Mouse (Mus musculus) stomach, embryonic 14.5 days (tissue): ENCODE data around the gene Mutyh. TPM values are rescaled to one million over a fixed set of nuclear protein-coding genes. Genes with fewer than 3 reads are reported as not detected.

Experiments
- ATAC-seq: fragments of 200-750 bp; cut with Nextera tagmentation; 2 replicates; pipeline ENCODE4 v1.8.0; 2017; ENCODE audit warnings: low read depth, moderate TSS enrichment; ENCODE audit not compliant: insufficient number of reproducible peaks, insufficient read depth, low FRiP score
- H3K27ac ChIP-seq: fragments of 300-500 bp; sonication (generic); 2 replicates; pipeline ENCODE4 v1.5.1; 2014; ENCODE audit warnings: mild to moderate bottlenecking, low read length, moderate library complexity, mixed read lengths
- H3K27me3 ChIP-seq: fragments of 300-500 bp; sonication (generic); 2 replicates; pipeline ENCODE4 v1.6.1; 2014; ENCODE audit warnings: low read length, control low read depth, mixed read lengths; ENCODE audit not compliant: control insufficient read depth, insufficient read depth
- H3K36me3 ChIP-seq: fragments of 300-500 bp; sonication (generic); 2 replicates; pipeline ENCODE4 v1.6.1; 2014; ENCODE audit warnings: mild to moderate bottlenecking, control low read depth, low read length, moderate library complexity, mixed read lengths; ENCODE audit not compliant: control insufficient read depth, insufficient read depth
- H3K4me1 ChIP-seq: fragments of 300-500 bp; sonication (generic); 2 replicates; pipeline ENCODE4 v1.6.1; 2014; ENCODE audit warnings: low read length, control low read depth, mixed read lengths; ENCODE audit not compliant: control insufficient read depth, insufficient read depth
- H3K4me2 ChIP-seq: fragments of 300-500 bp; sonication (generic); replicated peaks from 2 replicates; pipeline ENCODE4 v1.6.1; 2014; ENCODE audit warnings: low read depth, low read length, control low read depth
- H3K4me3 ChIP-seq: fragments of 300-500 bp; sonication (generic); 2 replicates; pipeline ENCODE4 v1.5.1; 2014; ENCODE audit warnings: low read depth, low read length, control low read depth
- H3K9ac ChIP-seq: fragments of 300-500 bp; sonication (generic); replicated peaks from 2 replicates; pipeline ENCODE4 v1.6.1; 2014; ENCODE audit warnings: low read depth, mild to moderate bottlenecking, control low read depth, low read length, moderate library complexity, mixed read lengths
- H3K9me3 ChIP-seq: fragments of 300-500 bp; sonication (generic); 2 replicates; pipeline ENCODE4 v1.6.1; 2016; ENCODE audit warnings: low read depth, low read length, control low read depth; ENCODE audit not compliant: control insufficient read depth
- WGBS: fragments of 180-500 bp; shearing (Covaris S2); extraction: QIAGEN DNeasy Blood & Tissue Kit; methylation state at CpG from one replicate; pipeline ENCODE4 v1.1.7; 2014; 5-methylcytosine and 5-hydroxymethylcytosine counted together
- polyA plus RNA-seq: library from polyadenylated mRNA; unstranded; fragments of >200 nt; fragmentation: Nextera tagmentation; extraction: Ambion mirVana; gene quantifications from 2 replicates; pipeline ENCODE4 v1.2.1, GENCODE M21; 2014

Gene Mutyh
- polyA plus RNA-seq, 1 experiment from 2014 or later = 16.6 TPM

GRCm38 (mm10) chr4:116857203-116857602, 49.7 kb downstream of the Mutyh start:
- ATAC-seq = no peak
- WGBS = 90% methylated on average over 10 of the region's 10 CpGs

GRCm38 (mm10) chr4:116859711-116860110, 52.2 kb downstream of the Mutyh start:
- Histone ChIP-seq H3K4me2 (no peak overlapping the region), H3K27ac (no peak overlapping the region), H3K9me3 (no peaks in the 10 kb centered on the region), H3K9ac (no peak overlapping the region), H3K36me3 (no peaks in the 10 kb centered on the region), H3K4me3 (no peak overlapping the region), H3K27me3 (no peaks in the 10 kb centered on the region), H3K4me1 (no peaks in the 10 kb centered on the region)
- WGBS = 63% methylated on average over 5 of the region's 5 CpGs
- ATAC-seq = no peak

More at GRCm38 (mm10) chr4:116857203-116857602, 49.7 kb downstream of the Mutyh start:
- H3K27me3 ChIP-seq = no peaks in the 10 kb centered on the region
- no peaks in the 10 kb centered on the region for H3K9me3 ChIP-seq
- H3K9ac ChIP-seq = no peak overlapping the region
- no peak overlapping the region for H3K27ac ChIP-seq
- no peaks in the 10 kb centered on the region for H3K4me1 ChIP-seq
- H3K36me3 ChIP-seq = no peaks in the 10 kb centered on the region
- H3K4me2 ChIP-seq = no peak overlapping the region
- H3K4me3 ChIP-seq = no peak overlapping the region

DNA sequence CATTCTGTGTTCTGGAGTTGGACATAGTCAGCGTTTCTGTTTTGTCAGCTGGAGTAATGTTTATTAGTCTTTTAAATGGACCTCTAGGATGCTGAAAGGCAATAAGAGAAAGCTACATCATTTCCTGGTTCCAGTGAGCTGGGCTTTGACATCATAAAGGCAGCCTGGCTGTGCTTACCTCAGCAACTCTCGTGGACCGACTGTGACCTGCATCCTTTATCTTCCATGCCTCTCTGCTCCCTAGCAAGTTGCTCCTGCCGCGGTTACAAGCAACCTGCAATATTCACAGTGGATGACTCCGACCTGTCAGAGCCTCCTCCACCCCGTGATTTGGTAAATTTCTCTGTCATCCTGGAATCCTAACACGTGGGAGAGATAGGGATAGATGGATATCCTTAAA, 54.5 kb downstream of the Mutyh start:
- Histone ChIP-seq H3K4me2 (no peak overlapping the region), H3K9ac (no peak overlapping the region), H3K9me3 (no peaks in the 10 kb centered on the region), H3K27me3 (no peaks in the 10 kb centered on the region), H3K36me3 (no peaks in the 10 kb centered on the region), H3K27ac (no peak overlapping the region), H3K4me3 (no peak overlapping the region), H3K4me1 (no peaks in the 10 kb centered on the region)
- 51% methylated on average over 8 of the region's 8 CpGs for WGBS
- ATAC-seq = no peak

Other genes starting within 250 kb of the Mutyh start
- gene Ccdc17, start 211.1 kb upstream of the Mutyh start, polyA plus RNA-seq = 3.8 and 4.7 TPM in 2 replicates
- 150 and 162 TPM in 2 replicates for gene Nasp, start 179.8 kb upstream of the Mutyh start, polyA plus RNA-seq
- gene Akr1a1, start 156.0 kb upstream of the Mutyh start, polyA plus RNA-seq = 781 and 795 TPM in 2 replicates
- gene Prdx1, start 122.2 kb upstream of the Mutyh start, polyA plus RNA-seq = 1,331 and 1,341 TPM in 2 replicates
- 18.4 and 19.1 TPM in 2 replicates for gene Mmachc, start 99.3 kb upstream of the Mutyh start, polyA plus RNA-seq
- gene Ccdc163, start 99.2 kb upstream of the Mutyh start, polyA plus RNA-seq = 40.0 and 44.3 TPM in 2 replicates
- 7.5 and 9.8 TPM in 2 replicates for gene Tesk2, start 86.8 kb upstream of the Mutyh start, polyA plus RNA-seq
- 31.8 and 33.7 TPM in 2 replicates for gene Toe1, start 83 bp upstream of the Mutyh start, polyA plus RNA-seq
- 0.22 and 1.2 TPM in 2 replicates for gene Hpdl, start 14.0 kb downstream of the Mutyh start, polyA plus RNA-seq
- 0.49 and 0.69 TPM in 2 replicates for gene Zswim5, start 69.7 kb downstream of the Mutyh start, polyA plus RNA-seq
- gene Urod, start 186.7 kb downstream of the Mutyh start, polyA plus RNA-seq = 76.1 and 85.2 TPM in 2 replicates
- 5.6 and 5.9 TPM in 2 replicates for gene Hectd3, start 187.6 kb downstream of the Mutyh start, polyA plus RNA-seq
- gene Eif2b3, start 211.7 kb downstream of the Mutyh start, polyA plus RNA-seq = 43.7 and 47.4 TPM in 2 replicates